Mouse (Mus musculus): ENCODE measurements at regions not wholly inside any gene's neighbourhood (a gene's known extent, or its start where the extent isn't known, plus 50 kb on each side); places are given as distances from the start of the nearest gene placed in this dataset.

DNA sequence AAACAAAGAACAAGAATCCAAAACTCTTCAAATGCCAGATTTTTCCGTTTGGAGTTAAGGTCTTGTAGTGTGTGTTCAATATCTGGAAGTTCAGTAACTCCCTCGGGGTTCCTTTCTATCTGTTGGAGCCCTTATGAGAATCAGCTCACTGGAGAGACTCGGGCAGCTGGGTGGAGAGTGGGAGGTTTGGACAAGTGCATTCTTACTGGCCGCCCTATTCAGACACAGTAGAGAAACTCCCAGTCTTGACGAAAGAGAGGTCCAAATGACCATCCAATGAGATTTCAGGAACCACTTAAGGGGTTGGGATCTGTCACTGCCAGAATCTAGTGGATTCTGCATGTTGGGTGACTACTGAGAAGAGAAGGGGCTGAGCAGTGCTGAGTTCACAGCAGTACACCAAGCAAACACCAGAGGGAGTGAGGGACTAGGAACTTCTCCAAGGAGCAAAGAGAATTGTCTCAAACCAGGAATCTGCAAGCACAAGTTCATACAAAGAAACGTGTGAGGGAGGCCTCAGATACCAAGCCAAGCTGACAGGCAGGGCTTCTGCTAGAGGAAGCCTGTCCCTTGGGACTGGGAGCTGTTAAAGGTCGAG, 310.0 kb upstream of the Magi2 start:
- peak; percentile 76 for ATAC-seq (ENCODE audit: low FRiP score, low read depth)
- Histone ChIP-seq H3K9me3 (no peaks in the 10 kb centered on the region), H3K4me3 (no peak overlapping the region), H3K4me1 (no peaks in the 10 kb centered on the region), H3K27me3 (no peaks in the 10 kb centered on the region), H3K9ac (replicated peaks) (no peak overlapping the region), H3K27ac (replicated peaks) (no peak overlapping the region), H3K36me3 (no peaks in the 10 kb centered on the region), H3K4me2 (replicated peaks) (no peak overlapping the region)
- WGBS, result 43% methylated on average over 7 of the region's 7 CpGs

DNA sequence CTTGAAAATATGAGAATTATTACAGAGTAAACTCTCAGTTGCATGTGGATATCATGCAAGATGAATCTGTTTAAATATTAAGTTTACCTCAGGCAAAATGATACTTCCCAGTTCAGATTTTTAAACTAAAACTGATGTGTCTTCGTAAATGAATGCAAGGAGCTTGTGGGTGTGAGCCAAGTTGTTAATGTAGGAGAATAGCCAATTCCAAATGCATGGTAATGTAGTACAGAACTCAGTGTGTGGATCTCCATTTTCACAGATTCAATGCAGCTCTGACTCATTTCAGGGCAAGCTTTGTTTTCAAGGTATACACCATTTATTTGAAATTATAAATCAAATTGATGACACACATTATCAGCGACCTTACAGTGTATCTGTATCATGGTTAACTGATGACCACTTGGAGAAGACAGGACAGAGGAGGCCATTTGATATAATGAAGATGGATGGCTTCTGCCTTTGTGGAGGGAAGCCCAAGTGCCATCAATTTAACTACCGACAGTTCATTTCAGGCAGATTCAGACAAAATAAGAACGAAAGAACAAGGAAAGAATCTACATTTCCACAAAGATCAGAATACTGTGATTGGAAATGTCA, 272.9 kb upstream of the Magi2 start:
- no peak for ATAC-seq (ENCODE audit: low FRiP score, low read depth)
- Histone ChIP-seq H3K9me3 (no peaks in the 10 kb centered on the region), H3K27ac (replicated peaks) (no peak overlapping the region), H3K4me1 (no peaks in the 10 kb centered on the region), H3K4me2 (replicated peaks) (no peak overlapping the region), H3K36me3 (no peaks in the 10 kb centered on the region), H3K4me3 (no peak overlapping the region), H3K27me3 (no peaks in the 10 kb centered on the region), H3K9ac (replicated peaks) (no peak overlapping the region)
- WGBS, result 85% methylated on average over 4 of the region's 4 CpGs
